Mouse (Mus musculus): Measurements from ENCODE around the gene Mmd. TPM values are rescaled to one million over a fixed set of nuclear protein-coding genes. Genes with fewer than 3 reads are reported as not detected.
A peak's percentile ranks its signal among the peaks of the same experiment; 100 is the strongest.

Mmd gene
- polyA plus RNA-seq, 1 experiment from 2014 or later, result 46.2 TPM

GRCm38 (mm10) chr11:90320922-90321321 lies 71.7 kb downstream of the Mmd start:
- H3K27ac ChIP-seq (ENCODE audit: low read length), result no peak overlapping the region
- H3K9ac ChIP-seq (ENCODE audit: low read length), result no peak overlapping the region
- H3K9me3 ChIP-seq (ENCODE audit: control insufficient read depth, low read length), result no peaks in the 10 kb centered on the region
- peak; percentile 73 for ATAC-seq (ENCODE audit: low read depth)
- H3K4me1 ChIP-seq (replicated peaks; ENCODE audit: control insufficient read depth, insufficient read depth, low read length), result peaks cover 6% of the 10 kb centered on the region; the same call in 1 of the 2 replicates
- H3K36me3 ChIP-seq (ENCODE audit: control insufficient read depth, insufficient read depth, low read length), result no peaks in the 10 kb centered on the region
- WGBS, result 41% methylated on average over 7 of the region's 7 CpGs
- no peak overlapping the region for H3K4me3 ChIP-seq (ENCODE audit: low read length)
- H3K27me3 ChIP-seq (ENCODE audit: control insufficient read depth, insufficient read depth, low read depth, low read length), result no peaks in the 10 kb centered on the region
- no peak overlapping the region for H3K4me2 ChIP-seq (ENCODE audit: low read depth, low read length)

GRCm38 (mm10) chr11:90324597-90324996 lies 75.3 kb downstream of the Mmd start:
- H3K36me3 ChIP-seq (ENCODE audit: control insufficient read depth, insufficient read depth, low read length), result no peaks in the 10 kb centered on the region
- H3K9me3 ChIP-seq (ENCODE audit: control insufficient read depth, low read length), result no peaks in the 10 kb centered on the region
- H3K4me2 ChIP-seq (ENCODE audit: low read depth, low read length), result no peak overlapping the region
- ATAC-seq (ENCODE audit: low read depth), result no peak
- no peaks in the 10 kb centered on the region for H3K27me3 ChIP-seq (ENCODE audit: control insufficient read depth, insufficient read depth, low read depth, low read length)
- peaks cover 6% of the 10 kb centered on the region; the same call in 1 of the 2 replicates for H3K4me1 ChIP-seq (replicated peaks; ENCODE audit: control insufficient read depth, insufficient read depth, low read length)
- no peak overlapping the region for H3K9ac ChIP-seq (ENCODE audit: low read length)
- no peak overlapping the region for H3K27ac ChIP-seq (ENCODE audit: low read length)
- WGBS, result 78% methylated on average over 3 of the region's 3 CpGs
- no peak overlapping the region for H3K4me3 ChIP-seq (ENCODE audit: low read length)

GRCm38 (mm10) chr11:90326146-90326545 lies 76.9 kb downstream of the Mmd start:
- Histone ChIP-seq H3K4me2 (ENCODE audit: low read depth, low read length) (no peak overlapping the region), H3K27me3 (ENCODE audit: control insufficient read depth, insufficient read depth, low read depth, low read length) (no peaks in the 10 kb centered on the region), H3K36me3 (ENCODE audit: control insufficient read depth, insufficient read depth, low read length) (no peaks in the 10 kb centered on the region), H3K9me3 (ENCODE audit: control insufficient read depth, low read length) (no peaks in the 10 kb centered on the region), H3K27ac (ENCODE audit: low read length) (no peak overlapping the region), H3K9ac (ENCODE audit: low read length) (no peak overlapping the region), H3K4me1 (replicated peaks; ENCODE audit: control insufficient read depth, insufficient read depth, low read length) (0 out of 2 replicates have a peak, but pooled peaks cover 2% of the 10 kb centered on the region), H3K4me3 (ENCODE audit: low read length) (no peak overlapping the region)
- 94% methylated on average over 5 of the region's 5 CpGs for WGBS
- ATAC-seq (ENCODE audit: low read depth), result no peak

- H3K4me3 ChIP-seq (ENCODE audit: low read length), result no peak overlapping the region
- ATAC-seq (ENCODE audit: low read depth), result peak; percentile 41; the same call in 1 of the 2 replicates
- no peaks in the 10 kb centered on the region for H3K36me3 ChIP-seq (ENCODE audit: control insufficient read depth, insufficient read depth, low read length)
- H3K27ac ChIP-seq (ENCODE audit: low read length), result no peak overlapping the region
- no peak overlapping the region for H3K9ac ChIP-seq (ENCODE audit: low read length)
- no peaks in the 10 kb centered on the region for H3K4me1 ChIP-seq (replicated peaks; ENCODE audit: control insufficient read depth, insufficient read depth, low read length)
- H3K4me2 ChIP-seq (ENCODE audit: low read depth, low read length), result no peak overlapping the region
- 52% methylated on average over 1 of the region's 1 CpGs for WGBS
- no peaks in the 10 kb centered on the region for H3K9me3 ChIP-seq (ENCODE audit: control insufficient read depth, low read length)
- no peaks in the 10 kb centered on the region for H3K27me3 ChIP-seq (ENCODE audit: control insufficient read depth, insufficient read depth, low read depth, low read length)
Measured at GRCm38 (mm10) chr11:90326836-90327235, 77.6 kb downstream of the Mmd start.

Other genes with a start within 250 kb of the Mmd start
- 9.5 and 10.9 TPM in 2 replicates for gene Pctp, start 246.6 kb upstream of the Mmd start, polyA plus RNA-seq (2015; fragmentation: Nextera tagmentation; extraction: Ambion mirVana)
- 20.7 and 22.7 TPM in 2 replicates for gene Tmem100, start 219.1 kb upstream of the Mmd start, polyA plus RNA-seq (2015; fragmentation: Nextera tagmentation; extraction: Ambion mirVana)
- gene Gm45716, start 61.8 kb upstream of the Mmd start, polyA plus RNA-seq (2015; fragmentation: Nextera tagmentation; extraction: Ambion mirVana), result 6.8 and 8.2 TPM in 2 replicates
- gene Hlf, start 141.4 kb downstream of the Mmd start, polyA plus RNA-seq (2015; fragmentation: Nextera tagmentation; extraction: Ambion mirVana), result 5.0 and 5.4 TPM in 2 replicates